Mouse (Mus musculus): ENCODE measurements at regions not wholly inside any gene's neighbourhood (a gene's known extent, or its start where the extent isn't known, plus 50 kb on each side); places are given as distances from the start of the nearest gene placed in this dataset.

GRCm38 (mm10) chr10:91622281-91622680 is 441.2 kb upstream of the Tmpo start:
- TF ChIP-seq CTCF (IDR thresholded peaks at IDR 0.05; ENCODE audit: low read depth, low read length) (no peak), POLR2A (IDR thresholded peaks at IDR 0.05; ENCODE audit: extremely low read depth, insufficient read depth, low read length) (no peak)

Data from liver, adult 2 months (tissue).